Mouse (Mus musculus): ENCODE results near the gene Lmnb2. TPM values are rescaled to one million over a fixed set of nuclear protein-coding genes. Genes with fewer than 3 reads are reported as not detected.

The Lmnb2 gene
- polyA plus RNA-seq, 2 experiments = 19.1 to 75.9 TPM

GRCm38 (mm10) chr10:80951761-80952390, 33.8 kb upstream of the Lmnb2 start:
- DNase-seq (ENCODE audit: low spot score) (no peak), ATAC-seq (ENCODE audit: low FRiP score, low read depth) (no peak)
- Histone ChIP-seq H3K4me1 (ENCODE audit: control insufficient read depth, insufficient read depth, low read length) (peaks cover 16% of the 10 kb centered on the region), H3K27me3 (ENCODE audit: control insufficient read depth, insufficient read depth, low read length) (no peaks in the 10 kb centered on the region), H3K9me3 (ENCODE audit: control insufficient read depth, low read length) (no peaks in the 10 kb centered on the region), H3K9ac (ENCODE audit: low read depth, low read length, severe bottlenecking) (no peak overlapping the region), H3K4me3 (replicated peaks; ENCODE audit: low read length) (no peak overlapping the region), H3K4me2 (replicated peaks; ENCODE audit: low read depth, low read length, severe bottlenecking) (no peak overlapping the region), H3K27ac (replicated peaks; ENCODE audit: low read depth, low read length) (no peak overlapping the region), H3K36me3 (ENCODE audit: control insufficient read depth, insufficient read depth, low read length) (no peaks in the 10 kb centered on the region)
- no peak for TF ChIP-seq POLR2A (IDR thresholded peaks at IDR 0.05; ENCODE audit: borderline replicate concordance, extremely low read depth, insufficient read depth, insufficient read length)
- WGBS = 76% methylated on average over 10 of the region's 10 CpGs

GRCm38 (mm10) chr10:80950314-80950713, 32.3 kb upstream of the Lmnb2 start:
- Histone ChIP-seq H3K9me3 (ENCODE audit: control insufficient read depth, low read length) (no peaks in the 10 kb centered on the region), H3K9ac (ENCODE audit: low read depth, low read length, severe bottlenecking) (no peak overlapping the region), H3K4me2 (replicated peaks; ENCODE audit: low read depth, low read length, severe bottlenecking) (no peak overlapping the region), H3K4me1 (ENCODE audit: control insufficient read depth, insufficient read depth, low read length) (peaks cover 16% of the 10 kb centered on the region), H3K27me3 (ENCODE audit: control insufficient read depth, insufficient read depth, low read length) (no peaks in the 10 kb centered on the region), H3K27ac (replicated peaks; ENCODE audit: low read depth, low read length) (no peak overlapping the region), H3K4me3 (replicated peaks; ENCODE audit: low read length) (no peak overlapping the region), H3K36me3 (ENCODE audit: control insufficient read depth, insufficient read depth, low read length) (no peaks in the 10 kb centered on the region)
- 34% methylated on average over 4 of the region's 5 CpGs for WGBS
- no peak for TF ChIP-seq POLR2A (IDR thresholded peaks at IDR 0.05; ENCODE audit: borderline replicate concordance, extremely low read depth, insufficient read depth, insufficient read length)
- DNase-seq (ENCODE audit: low spot score) = no peak
- ATAC-seq (ENCODE audit: low FRiP score, low read depth) = no peak

DNA sequence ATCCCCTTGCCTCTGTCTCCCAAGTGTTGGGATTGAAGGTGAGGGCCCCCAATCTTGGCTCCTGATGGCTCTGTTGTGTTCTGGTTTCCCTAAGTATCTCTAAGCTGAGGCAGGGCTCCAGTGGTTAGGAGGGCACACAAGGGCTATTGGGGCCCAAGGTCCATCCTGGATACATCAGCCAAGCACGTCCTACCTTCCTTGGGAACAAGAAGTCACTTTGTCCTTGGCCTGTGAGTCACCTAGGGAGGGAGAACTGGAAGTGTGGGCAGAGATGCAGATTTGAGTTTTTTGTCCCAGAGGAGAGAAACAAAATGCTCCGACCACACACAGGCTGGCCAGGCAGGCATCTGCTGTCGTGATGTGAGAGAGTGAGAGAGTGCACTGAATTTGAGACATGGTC, 31.0 kb upstream of the Lmnb2 start:
- H3K9me3 ChIP-seq (ENCODE audit: control insufficient read depth, low read length) = no peaks in the 10 kb centered on the region
- peaks cover 12% of the 10 kb centered on the region for H3K4me1 ChIP-seq (ENCODE audit: control insufficient read depth, insufficient read depth, low read length)
- no peak overlapping the region for H3K4me2 ChIP-seq (replicated peaks; ENCODE audit: low read depth, low read length, severe bottlenecking)
- H3K36me3 ChIP-seq (ENCODE audit: control insufficient read depth, insufficient read depth, low read length) = no peaks in the 10 kb centered on the region
- no peak overlapping the region for H3K27ac ChIP-seq (replicated peaks; ENCODE audit: low read depth, low read length)
- H3K27me3 ChIP-seq (ENCODE audit: control insufficient read depth, insufficient read depth, low read length) = no peaks in the 10 kb centered on the region
- 75% methylated on average over 3 of the region's 3 CpGs for WGBS
- no peak overlapping the region for H3K4me3 ChIP-seq (replicated peaks; ENCODE audit: low read length)
- no peak for TF ChIP-seq POLR2A (IDR thresholded peaks at IDR 0.05; ENCODE audit: borderline replicate concordance, extremely low read depth, insufficient read depth, insufficient read length)
- H3K9ac ChIP-seq (ENCODE audit: low read depth, low read length, severe bottlenecking) = no peak overlapping the region
- DNase-seq (ENCODE audit: low spot score) (no peak), ATAC-seq (ENCODE audit: low FRiP score, low read depth) (no peak)

DNA sequence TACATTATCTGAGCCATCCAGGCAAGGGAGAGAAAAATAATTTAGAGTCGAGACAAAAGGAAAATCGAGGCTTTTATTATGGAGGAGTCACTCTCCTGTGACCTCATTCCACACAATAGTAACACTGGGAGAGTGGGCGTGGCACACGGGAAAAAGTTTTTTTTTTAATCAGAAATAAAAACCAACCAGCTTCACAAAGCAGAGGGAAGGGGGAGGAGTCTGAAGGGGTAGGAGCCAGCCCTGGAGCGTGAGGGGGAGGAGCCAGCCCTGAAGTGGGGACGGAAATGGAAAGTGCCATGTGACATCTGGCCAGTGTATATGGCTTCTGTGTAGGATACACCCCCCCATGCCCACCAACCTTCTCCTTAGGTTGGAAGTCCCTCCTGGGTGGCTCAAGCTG, 30.5 kb upstream of the Lmnb2 start:
- Histone ChIP-seq H3K9ac (ENCODE audit: low read depth, low read length, severe bottlenecking) (no peak overlapping the region), H3K9me3 (ENCODE audit: control insufficient read depth, low read length) (no peaks in the 10 kb centered on the region), H3K4me1 (ENCODE audit: control insufficient read depth, insufficient read depth, low read length) (peaks cover 12% of the 10 kb centered on the region), H3K27ac (replicated peaks; ENCODE audit: low read depth, low read length) (no peak overlapping the region), H3K4me2 (replicated peaks; ENCODE audit: low read depth, low read length, severe bottlenecking) (no peak overlapping the region), H3K4me3 (replicated peaks; ENCODE audit: low read length) (no peak overlapping the region), H3K36me3 (ENCODE audit: control insufficient read depth, insufficient read depth, low read length) (no peaks in the 10 kb centered on the region), H3K27me3 (ENCODE audit: control insufficient read depth, insufficient read depth, low read length) (no peaks in the 10 kb centered on the region)
- 32% methylated on average over 6 of the region's 6 CpGs for WGBS
- DNase-seq (ENCODE audit: low spot score) = no peak
- no peak for TF ChIP-seq POLR2A (IDR thresholded peaks at IDR 0.05; ENCODE audit: borderline replicate concordance, extremely low read depth, insufficient read depth, insufficient read length)
- ATAC-seq (ENCODE audit: low FRiP score, low read depth) = no peak

DNA sequence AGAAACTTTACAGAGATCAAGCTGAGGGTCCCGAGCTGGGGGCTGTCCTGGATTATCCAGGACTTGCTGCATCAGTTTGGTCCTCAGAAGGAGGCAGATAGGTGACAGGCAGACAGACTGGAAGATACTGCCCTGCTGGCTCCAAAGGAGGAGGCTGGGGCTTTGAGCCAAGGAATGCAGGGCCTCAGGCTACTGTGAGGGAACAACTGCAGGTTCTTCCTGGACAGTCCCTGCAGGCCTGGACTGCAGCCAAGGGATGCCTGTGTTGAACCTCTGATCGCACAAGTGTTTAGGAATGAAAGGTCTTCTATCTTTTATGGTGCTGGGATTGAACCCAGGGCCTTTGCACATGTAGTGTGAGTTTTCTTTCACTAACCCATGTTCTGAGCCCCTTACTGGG, 29.8 kb upstream of the Lmnb2 start:
- Histone ChIP-seq H3K4me3 (replicated peaks; ENCODE audit: low read length) (no peak overlapping the region), H3K36me3 (ENCODE audit: control insufficient read depth, insufficient read depth, low read length) (no peaks in the 10 kb centered on the region), H3K4me1 (ENCODE audit: control insufficient read depth, insufficient read depth, low read length) (peaks cover 12% of the 10 kb centered on the region), H3K27me3 (ENCODE audit: control insufficient read depth, insufficient read depth, low read length) (no peaks in the 10 kb centered on the region), H3K9me3 (ENCODE audit: control insufficient read depth, low read length) (no peaks in the 10 kb centered on the region), H3K27ac (replicated peaks; ENCODE audit: low read depth, low read length) (no peak overlapping the region), H3K9ac (ENCODE audit: low read depth, low read length, severe bottlenecking) (no peak overlapping the region; the same call in 1 of the 2 replicates), H3K4me2 (replicated peaks; ENCODE audit: low read depth, low read length, severe bottlenecking) (no peak overlapping the region)
- no peak for ATAC-seq (ENCODE audit: low FRiP score, low read depth)
- peak; percentile 66 for DNase-seq (ENCODE audit: low spot score)
- WGBS = 28% methylated on average over 2 of the region's 2 CpGs
- TF ChIP-seq POLR2A (IDR thresholded peaks at IDR 0.05; ENCODE audit: borderline replicate concordance, extremely low read depth, insufficient read depth, insufficient read length) = no peak

All from limb, embryonic 14.5 days (tissue).